Mouse (Mus musculus) liver, embryonic 16.5 days (tissue): ENCODE measurements around the gene Cdh18. TPM values are rescaled to one million over a fixed set of nuclear protein-coding genes. Genes with fewer than 3 reads are reported as not detected.
"Not testable (repeated sequence)": the region's sequence is repeated elsewhere in the genome, so short reads cannot be mapped to it uniquely, and the experiment has no call there.

Experiments used
- ATAC-seq: fragments of 200-750 bp; cut with Nextera tagmentation; 2 replicates; pipeline ENCODE4 v1.8.0; 2017; ENCODE audit warnings: low read depth, mild to moderate bottlenecking, moderate number of reproducible peaks, moderate library complexity
- H3K27ac ChIP-seq: fragments of 300-500 bp; sonication (generic); 2 replicates; pipeline ENCODE4 v1.5.1; 2014; ENCODE audit warnings: mild to moderate bottlenecking, low read length
- H3K27me3 ChIP-seq: fragments of 300-500 bp; sonication (generic); 2 replicates; pipeline ENCODE4 v1.6.1; 2014; ENCODE audit warnings: low read depth, low read length, mixed read lengths; ENCODE audit not compliant: control insufficient read depth, insufficient read depth
- H3K36me3 ChIP-seq: fragments of 300-500 bp; sonication (generic); 2 replicates; pipeline ENCODE4 v1.6.1; 2014; ENCODE audit warnings: mild to moderate bottlenecking; ENCODE audit not compliant: control insufficient read depth, insufficient read depth
- H3K4me1 ChIP-seq: fragments of 300-500 bp; sonication (generic); 2 replicates; pipeline ENCODE4 v1.6.1; 2014; ENCODE audit warnings: low read depth, low read length, mixed read lengths; ENCODE audit not compliant: control insufficient read depth
- H3K4me2 ChIP-seq: fragments of 300-500 bp; sonication (generic); 2 replicates; pipeline ENCODE4 v1.6.1; 2014; ENCODE audit warnings: low read depth, low read length, mixed read lengths
- H3K4me3 ChIP-seq: fragments of 300-500 bp; sonication (generic); 2 replicates; pipeline ENCODE4 v1.5.1; 2014; ENCODE audit warnings: low read depth, mild to moderate bottlenecking, low read length
- H3K9ac ChIP-seq: fragments of 300-500 bp; sonication (generic); 2 replicates; pipeline ENCODE4 v1.6.1; 2014; ENCODE audit warnings: low read depth, low read length
- H3K9me3 ChIP-seq: fragments of 300-500 bp; sonication (generic); replicated peaks from 2 replicates; pipeline ENCODE4 v1.6.1; 2016; ENCODE audit warnings: low read length; ENCODE audit not compliant: control insufficient read depth
- WGBS: fragments of 180-500 bp; shearing (Covaris S2); extraction: QIAGEN DNeasy Blood & Tissue Kit; methylation state at CpG from one replicate; pipeline ENCODE4 v1.1.7; 2014; ENCODE audit not compliant: insufficient replicate concordance; 5-methylcytosine and 5-hydroxymethylcytosine counted together
- polyA plus RNA-seq: library from polyadenylated mRNA; unstranded; fragments of >200 nt; fragmentation: Nextera tagmentation; extraction: Ambion mirVana; gene quantifications from 2 replicates; pipeline ENCODE4 v1.2.1, GENCODE M21; 2015

Gene Cdh18
- polyA plus RNA-seq, 1 experiment from 2014 or later: 0.04 TPM

- no peak overlapping the region for H3K9ac ChIP-seq
- no peak overlapping the region for H3K4me3 ChIP-seq
- no peaks in the 10 kb centered on the region for H3K9me3 ChIP-seq
- H3K36me3 ChIP-seq: no peaks in the 10 kb centered on the region
- H3K4me1 ChIP-seq: no peaks in the 10 kb centered on the region
- H3K27me3 ChIP-seq: no peaks in the 10 kb centered on the region
- WGBS: 45% methylated on average over 2 of the region's 2 CpGs
- H3K27ac ChIP-seq: no peak overlapping the region
- ATAC-seq: no peak
- H3K4me2 ChIP-seq: no peak overlapping the region
These were observed 681.8 kb downstream of the Cdh18 start for GRCm38 (mm10) chr15:23230616-23231015.

- no peak for ATAC-seq
- no peak overlapping the region for H3K4me2 ChIP-seq
- no peak overlapping the region for H3K4me3 ChIP-seq
- WGBS: 52% methylated on average over 5 of the region's 5 CpGs
- no peak overlapping the region for H3K9ac ChIP-seq
- H3K27me3 ChIP-seq: no peaks in the 10 kb centered on the region
- H3K4me1 ChIP-seq: no peaks in the 10 kb centered on the region
- no peak overlapping the region for H3K27ac ChIP-seq
- no peaks in the 10 kb centered on the region for H3K36me3 ChIP-seq
- H3K9me3 ChIP-seq: no peaks in the 10 kb centered on the region
These were observed 709.1 kb downstream of the Cdh18 start for GRCm38 (mm10) chr15:23257751-23258440.

GRCm38 (mm10) chr15:23278421-23278820, 729.6 kb downstream of the Cdh18 start:
- no peak overlapping the region for H3K9ac ChIP-seq
- no peak overlapping the region for H3K27ac ChIP-seq
- ATAC-seq: no peak
- 57% methylated on average over 4 of the region's 4 CpGs for WGBS
- no peak overlapping the region for H3K4me3 ChIP-seq
- H3K4me1 ChIP-seq: no peaks in the 10 kb centered on the region
- H3K36me3 ChIP-seq: no peaks in the 10 kb centered on the region
- H3K4me2 ChIP-seq: no peak overlapping the region
- no peaks in the 10 kb centered on the region for H3K27me3 ChIP-seq
- H3K9me3 ChIP-seq: no peaks in the 10 kb centered on the region

DNA sequence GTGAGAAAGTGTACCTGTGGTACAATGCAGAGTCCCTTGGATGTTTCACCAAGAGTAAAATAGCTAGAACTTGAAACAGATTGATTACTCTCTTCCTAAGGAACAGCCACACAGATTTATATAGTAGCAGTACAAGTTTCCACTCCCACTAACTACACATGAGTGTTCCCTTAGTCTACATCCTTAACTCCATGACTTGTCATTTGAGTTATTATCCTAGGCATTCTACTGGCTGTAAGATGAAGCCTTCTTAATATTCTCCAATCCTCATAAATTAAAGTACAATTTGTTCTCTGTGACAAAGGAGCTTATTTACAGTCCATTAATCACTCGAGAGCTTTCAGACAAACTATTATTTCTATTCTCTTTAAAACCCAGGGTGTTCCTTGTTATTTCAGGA, 756.2 kb downstream of the Cdh18 start:
- no peak overlapping the region for H3K4me2 ChIP-seq
- H3K27me3 ChIP-seq: no peaks in the 10 kb centered on the region
- no peak for ATAC-seq
- no peak overlapping the region for H3K9ac ChIP-seq
- H3K4me3 ChIP-seq: no peak overlapping the region
- H3K4me1 ChIP-seq: no peaks in the 10 kb centered on the region
- no peaks in the 10 kb centered on the region for H3K36me3 ChIP-seq
- 54% methylated on average over 1 of the region's 1 CpGs for WGBS
- no peaks in the 10 kb centered on the region for H3K9me3 ChIP-seq
- H3K27ac ChIP-seq: no peak overlapping the region

- WGBS: 59% methylated on average over 3 of the region's 3 CpGs
- ATAC-seq: no peak
- H3K27ac ChIP-seq: no peak overlapping the region
- H3K4me2 ChIP-seq: no peak overlapping the region
- no peak overlapping the region for H3K4me3 ChIP-seq
- no peaks in the 10 kb centered on the region for H3K9me3 ChIP-seq
- no peaks in the 10 kb centered on the region for H3K36me3 ChIP-seq
- H3K4me1 ChIP-seq: no peaks in the 10 kb centered on the region
- no peak overlapping the region for H3K9ac ChIP-seq
- H3K27me3 ChIP-seq: no peaks in the 10 kb centered on the region
These were observed 767.9 kb downstream of the Cdh18 start for GRCm38 (mm10) chr15:23316766-23317165.

DNA sequence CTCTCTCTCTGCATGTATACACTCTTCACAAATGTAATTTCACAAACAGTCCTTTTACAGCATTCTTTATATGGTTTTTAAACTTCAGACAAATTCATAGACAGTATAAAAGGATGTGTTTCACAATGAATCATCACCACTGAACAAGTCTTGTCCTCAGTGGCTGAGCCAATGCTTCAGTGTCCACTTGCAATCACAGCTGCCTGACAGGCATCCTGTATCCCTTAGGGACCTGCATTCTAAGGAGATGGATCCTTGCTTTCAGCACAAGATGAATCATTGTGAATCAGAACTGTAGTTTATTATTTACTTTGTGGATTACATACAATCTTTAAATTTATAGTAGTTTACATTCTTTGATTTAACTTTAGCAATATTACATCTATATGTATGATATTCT, 768.6 kb downstream of the Cdh18 start:
- no peak for ATAC-seq
- no peaks in the 10 kb centered on the region for H3K36me3 ChIP-seq
- H3K9ac ChIP-seq: no peak overlapping the region
- no peaks in the 10 kb centered on the region for H3K9me3 ChIP-seq
- no peak overlapping the region for H3K27ac ChIP-seq
- H3K4me2 ChIP-seq: no peak overlapping the region
- H3K27me3 ChIP-seq: no peaks in the 10 kb centered on the region
- H3K4me1 ChIP-seq: no peaks in the 10 kb centered on the region
- no peak overlapping the region for H3K4me3 ChIP-seq

- not testable (repeated sequence) for H3K27ac ChIP-seq, ATAC-seq, H3K4me3 ChIP-seq, H3K9ac ChIP-seq, H3K36me3 ChIP-seq, H3K4me1 ChIP-seq, H3K9me3 ChIP-seq, H3K27me3 ChIP-seq, H3K4me2 ChIP-seq
- WGBS: no CpG with 5 or more reads among the region's 4 CpGs
These were observed 791.5 kb downstream of the Cdh18 start for GRCm38 (mm10) chr15:23340338-23340737.

GRCm38 (mm10) chr15:23351078-23351477, 802.3 kb downstream of the Cdh18 start:
- Histone ChIP-seq H3K27ac (no peak overlapping the region), H3K4me2 (no peak overlapping the region), H3K27me3 (no peaks in the 10 kb centered on the region), H3K4me3 (no peak overlapping the region), H3K36me3 (no peaks in the 10 kb centered on the region), H3K4me1 (no peaks in the 10 kb centered on the region), H3K9me3 (no peaks in the 10 kb centered on the region), H3K9ac (no peak overlapping the region)
- 39% methylated on average over 2 of the region's 2 CpGs for WGBS
- no peak for ATAC-seq

DNA sequence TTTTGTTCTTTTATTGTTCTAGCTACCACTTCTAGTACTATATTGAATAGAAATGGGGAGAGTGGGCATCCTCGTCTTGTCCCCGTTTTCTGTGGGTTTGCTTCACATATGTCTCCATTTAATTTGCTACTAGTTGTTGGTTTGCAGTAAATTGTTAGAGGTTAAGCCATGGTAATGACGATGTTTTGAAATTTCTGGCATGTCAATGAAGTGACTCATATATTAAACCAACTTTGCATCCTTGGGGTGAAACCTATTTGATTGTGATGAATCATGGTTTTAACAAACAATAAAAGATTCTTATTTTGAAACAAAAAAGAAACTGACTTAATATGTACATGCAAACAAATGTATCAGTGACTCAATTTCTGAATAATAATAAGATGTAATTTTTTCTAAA, 817.5 kb downstream of the Cdh18 start:
- WGBS: 56% methylated on average over 3 of the region's 3 CpGs

More for the DNA sequence above, 817.5 kb downstream of the Cdh18 start:
- no peak overlapping the region for H3K27ac ChIP-seq
- no peaks in the 10 kb centered on the region for H3K9me3 ChIP-seq
- ATAC-seq: no peak
- no peaks in the 10 kb centered on the region for H3K4me1 ChIP-seq
- no peaks in the 10 kb centered on the region for H3K36me3 ChIP-seq
- H3K4me2 ChIP-seq: no peak overlapping the region
- H3K4me3 ChIP-seq: no peak overlapping the region
- no peaks in the 10 kb centered on the region for H3K27me3 ChIP-seq
- H3K9ac ChIP-seq: no peak overlapping the region
